Mouse (Mus musculus) limb, embryonic 11.5 days (tissue): ENCODE results near the gene Commd8. TPM values are rescaled to one million over a fixed set of nuclear protein-coding genes. Genes with fewer than 3 reads are reported as not detected.

Experiments used
- ATAC-seq: fragments of 200-750 bp; cut with Nextera tagmentation; 2 replicates; pipeline ENCODE4 v1.8.0; 2017; ENCODE audit warnings: low read depth; ENCODE audit not compliant: insufficient number of reproducible peaks, low FRiP score, low TSS enrichment
- DNase-seq: peaks from one replicate; pipeline ENCODE4 v3.0.0-alpha.2; 2015; ENCODE audit warnings: low spot score
- H3K27ac ChIP-seq: fragments of 300-500 bp; sonication (generic); replicated peaks from 2 replicates; pipeline ENCODE4 v1.5.1; 2014; ENCODE audit warnings: low read depth, mild to moderate bottlenecking, low read length
- H3K27me3 ChIP-seq: fragments of 300-500 bp; sonication (generic); 2 replicates; pipeline ENCODE4 v1.6.1; 2014; ENCODE audit warnings: mild to moderate bottlenecking, low read length, mixed read lengths; ENCODE audit not compliant: control insufficient read depth, insufficient read depth
- H3K36me3 ChIP-seq: fragments of 300-500 bp; sonication (generic); 2 replicates; pipeline ENCODE4 v1.6.1; 2014; ENCODE audit warnings: mild to moderate bottlenecking, low read length, moderate library complexity, mixed read lengths; ENCODE audit not compliant: control insufficient read depth, insufficient read depth
- H3K4me1 ChIP-seq: fragments of 300-500 bp; sonication (generic); 2 replicates; pipeline ENCODE4 v1.6.1; 2014; ENCODE audit warnings: low read length, mixed read lengths; ENCODE audit not compliant: control insufficient read depth, insufficient read depth
- H3K4me2 ChIP-seq: fragments of 300-500 bp; sonication (generic); 2 replicates; pipeline ENCODE4 v1.6.1; 2014; ENCODE audit warnings: low read depth, mild to moderate bottlenecking, moderate library complexity; ENCODE audit not compliant: severe bottlenecking
- H3K4me3 ChIP-seq: fragments of 300-500 bp; sonication (generic); 2 replicates; pipeline ENCODE4 v1.5.1; 2014; ENCODE audit warnings: low read depth, low read length
- H3K9ac ChIP-seq: fragments of 300-500 bp; sonication (generic); 2 replicates; pipeline ENCODE4 v1.6.1; 2014; ENCODE audit warnings: mild to moderate bottlenecking, low read length
- H3K9me3 ChIP-seq: fragments of 300-500 bp; sonication (generic); 2 replicates; pipeline ENCODE4 v1.6.1; 2016; ENCODE audit warnings: low read length; ENCODE audit not compliant: control insufficient read depth
- WGBS: fragments of 180-500 bp; shearing (Covaris S2); extraction: QIAGEN DNeasy Blood & Tissue Kit; methylation state at CpG from one replicate; pipeline ENCODE4 v1.1.7; 2014; 5-methylcytosine and 5-hydroxymethylcytosine counted together
- polyA plus RNA-seq: library from polyadenylated mRNA; unstranded; fragments of >200 nt; fragmentation: Nextera tagmentation; extraction: Ambion mirVana; gene quantifications from 2 replicates; pipeline ENCODE4 v1.2.1, GENCODE M21; 2014

Gene Commd8
- polyA plus RNA-seq, 1 experiment from 2014 or later, result 170 TPM

- WGBS, result 89% methylated on average over 7 of the region's 7 CpGs
- Histone ChIP-seq H3K27me3 (no peaks in the 10 kb centered on the region), H3K4me3 (no peak overlapping the region), H3K9me3 (no peaks in the 10 kb centered on the region), H3K9ac (no peak overlapping the region), H3K36me3 (no peaks in the 10 kb centered on the region), H3K4me1 (no peaks in the 10 kb centered on the region), H3K4me2 (no peak overlapping the region), H3K27ac (no peak overlapping the region)
- ATAC-seq, result no peak
- no peak for DNase-seq
Measured at GRCm38 (mm10) chr5:72138256-72138655, 29.7 kb downstream of the Commd8 start.

DNA sequence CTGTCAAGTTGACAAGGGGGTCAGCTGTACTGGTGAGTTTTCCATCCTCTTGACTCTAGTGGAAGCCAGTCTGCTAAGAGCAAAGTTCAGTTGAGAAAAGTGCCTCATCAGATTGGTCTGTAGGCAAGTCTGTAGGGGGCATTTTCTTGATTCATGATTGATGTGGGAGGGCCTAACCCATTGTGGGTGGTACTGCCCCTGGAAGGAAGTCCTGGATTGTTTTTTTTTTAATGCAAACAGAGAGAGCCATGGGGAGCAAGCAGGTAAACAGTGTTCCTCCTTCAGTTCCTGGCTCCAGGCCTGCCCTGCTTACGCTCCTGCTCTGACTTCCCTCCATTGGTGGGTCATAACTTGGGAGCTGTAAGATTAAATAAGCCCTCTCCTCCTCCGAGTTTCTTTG, 34.1 kb downstream of the Commd8 start:
- Histone ChIP-seq H3K36me3 (no peaks in the 10 kb centered on the region), H3K27me3 (no peaks in the 10 kb centered on the region), H3K4me3 (no peak overlapping the region), H3K9ac (no peak overlapping the region), H3K27ac (no peak overlapping the region), H3K4me2 (no peak overlapping the region), H3K9me3 (no peaks in the 10 kb centered on the region), H3K4me1 (no peaks in the 10 kb centered on the region)
- DNase-seq (no peak), ATAC-seq (no peak)
- 64% methylated on average over 2 of the region's 2 CpGs for WGBS

GRCm38 (mm10) chr5:72126681-72127080, 41.3 kb downstream of the Commd8 start:
- no peaks in the 10 kb centered on the region for H3K9me3 ChIP-seq
- WGBS, result 91% methylated on average over 4 of the region's 4 CpGs
- no peak overlapping the region for H3K9ac ChIP-seq
- no peaks in the 10 kb centered on the region for H3K27me3 ChIP-seq
- DNase-seq (no peak), ATAC-seq (no peak)
- no peaks in the 10 kb centered on the region for H3K36me3 ChIP-seq
- no peak overlapping the region for H3K27ac ChIP-seq
- H3K4me1 ChIP-seq, result no peaks in the 10 kb centered on the region
- H3K4me2 ChIP-seq, result no peak overlapping the region
- H3K4me3 ChIP-seq, result no peak overlapping the region

DNA sequence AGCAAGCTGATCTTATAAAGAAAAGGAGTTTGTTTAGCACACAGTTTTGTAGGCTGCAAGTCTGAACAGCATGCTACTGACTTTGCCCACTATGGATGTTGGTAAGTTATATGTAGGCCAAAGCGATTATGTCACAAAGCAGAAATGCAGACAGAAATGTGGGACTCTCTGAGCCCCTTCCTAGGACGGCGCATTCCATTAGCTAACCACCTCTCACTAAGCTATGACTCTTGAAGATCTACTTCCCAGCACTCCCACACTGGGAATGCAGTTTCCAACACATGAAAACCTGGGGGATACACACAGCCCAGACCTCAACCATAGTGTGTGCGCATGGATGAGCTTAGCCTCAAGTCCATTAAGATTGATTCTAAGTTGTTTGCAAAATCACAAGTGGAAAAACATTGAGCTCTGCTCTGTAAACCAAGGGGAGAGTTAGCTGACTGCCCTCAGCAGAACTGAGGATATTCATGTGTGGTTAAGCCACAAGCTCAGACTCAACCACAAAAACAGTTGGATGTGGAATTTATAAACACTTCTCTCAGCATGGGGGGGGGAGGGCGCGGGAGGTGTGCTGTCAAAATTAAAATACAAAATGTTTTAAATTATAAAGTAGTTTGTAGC, 45.5 kb downstream of the Commd8 start:
- Histone ChIP-seq H3K27me3 (no peaks in the 10 kb centered on the region), H3K9me3 (no peaks in the 10 kb centered on the region), H3K9ac (no peak overlapping the region), H3K27ac (no peak overlapping the region), H3K4me2 (no peak overlapping the region), H3K36me3 (no peaks in the 10 kb centered on the region), H3K4me1 (no peaks in the 10 kb centered on the region), H3K4me3 (no peak overlapping the region)
- DNase-seq (no peak), ATAC-seq (no peak)
- 93% methylated on average over 6 of the region's 6 CpGs for WGBS
